Mouse (Mus musculus) ZHBTc4 (cell line): ENCODE results near the gene Slc1a3.

Experiments
- DNase-seq: peaks from one replicate; pipeline ENCODE4 v3.0.0-alpha.2; 2011; ENCODE audit warnings: low read depth, low spot score

Gene Slc1a3

GRCm38 (mm10) chr15:8710146-8711006 is at the start of gene Slc1a3:
Gene Slc1a3, minus strand, starts transcription at chr15:8710764.
- peak; percentile 58 for DNase-seq

GRCm38 (mm10) chr15:8759026-8759425 is 48.5 kb upstream of the Slc1a3 start:
- no peak for DNase-seq

- DNase-seq, result no peak
Observed at GRCm38 (mm10) chr15:8756441-8756840, 45.9 kb upstream of the Slc1a3 start.

- DNase-seq, result no peak
Observed at GRCm38 (mm10) chr15:8749762-8750161, 39.2 kb upstream of the Slc1a3 start.

GRCm38 (mm10) chr15:8748771-8749170 is 38.2 kb upstream of the Slc1a3 start:
- no peak for DNase-seq

- no peak for DNase-seq
Observed at GRCm38 (mm10) chr15:8741593-8741992, 31.0 kb upstream of the Slc1a3 start.

GRCm38 (mm10) chr15:8740724-8741123 is 30.2 kb upstream of the Slc1a3 start:
- DNase-seq, result no peak

- no peak for DNase-seq
Observed at GRCm38 (mm10) chr15:8738156-8738555, 27.6 kb upstream of the Slc1a3 start.

- DNase-seq, result no peak
Observed at GRCm38 (mm10) chr15:8734363-8734739, 23.8 kb upstream of the Slc1a3 start.

GRCm38 (mm10) chr15:8733669-8734362 is 23.3 kb upstream of the Slc1a3 start:
- peak; percentile 33 for DNase-seq

- DNase-seq, result peak; percentile 62
Observed at GRCm38 (mm10) chr15:8728861-8729260, 18.3 kb upstream of the Slc1a3 start.

- peak; percentile 83 for DNase-seq
Observed at GRCm38 (mm10) chr15:8722386-8723100, 12.0 kb upstream of the Slc1a3 start.

GRCm38 (mm10) chr15:8721746-8722145 is 11.2 kb upstream of the Slc1a3 start:
- peak; percentile 23 for DNase-seq

GRCm38 (mm10) chr15:8721005-8721404 is 10.4 kb upstream of the Slc1a3 start:
- DNase-seq, result no peak

- no peak for DNase-seq
Observed at GRCm38 (mm10) chr15:8718496-8718895, 7.9 kb upstream of the Slc1a3 start.

GRCm38 (mm10) chr15:8717021-8717571 is 6.5 kb upstream of the Slc1a3 start:
- no peak for DNase-seq

- DNase-seq, result peak; percentile 56
Observed at GRCm38 (mm10) chr15:8716330-8716964, 5.9 kb upstream of the Slc1a3 start.

- DNase-seq, result peak; percentile 48
Observed at GRCm38 (mm10) chr15:8715666-8716065, 5.1 kb upstream of the Slc1a3 start.

GRCm38 (mm10) chr15:8712433-8712984 is 1.9 kb upstream of the Slc1a3 start:
- no peak for DNase-seq

GRCm38 (mm10) chr15:8711630-8712310 is 1.2 kb upstream of the Slc1a3 start:
- no peak for DNase-seq
